Mouse (Mus musculus): ENCODE data around the gene Ndufs2.

DNA sequence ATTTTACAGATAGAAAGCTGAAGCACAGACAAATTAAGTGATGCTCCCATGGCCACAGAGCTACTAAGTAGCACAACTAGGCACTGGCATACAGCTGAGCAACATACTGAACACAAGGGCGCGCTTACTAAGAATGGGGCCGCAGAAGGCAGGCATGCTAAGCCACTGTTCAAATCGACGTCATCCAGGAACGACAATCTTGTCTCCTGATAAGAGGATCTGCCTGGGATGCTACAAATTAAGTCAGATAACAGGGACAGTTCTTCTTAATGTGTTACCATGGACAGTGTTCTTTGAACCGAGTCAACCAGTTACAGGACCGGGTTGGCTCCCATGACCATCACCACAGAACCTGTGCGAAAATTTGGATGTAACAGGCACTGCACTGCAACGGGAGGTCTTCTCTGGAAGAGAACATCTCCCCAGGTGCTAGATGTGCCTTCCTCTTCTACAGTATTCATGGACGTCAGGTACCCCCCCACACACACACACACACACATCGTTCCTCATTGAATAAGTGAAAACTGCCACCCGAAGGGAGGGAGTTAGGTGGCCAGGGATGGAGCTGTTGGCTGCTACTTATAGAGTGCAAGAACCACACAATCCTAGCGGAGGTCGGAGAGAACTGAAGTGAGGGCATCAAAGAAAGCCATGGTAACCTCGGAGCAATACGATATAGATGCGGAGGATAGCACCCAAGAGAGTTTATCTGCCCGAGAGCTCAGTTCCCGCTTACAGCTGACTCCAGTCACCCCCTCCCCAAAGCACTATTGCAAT, 56.0 kb downstream of the Ndufs2 start:
- no peak for TF ChIP-seq CTCF (IDR thresholded peaks at IDR 0.05; ENCODE audit: low read depth, low read length)
- TF ChIP-seq POLR2A (IDR thresholded peaks at IDR 0.05; ENCODE audit: borderline replicate concordance, low read depth, low read length): no peak

Measured in bone marrow macrophage, adult 2 months (primary cell).